In genomic region chr2:103390086-103390988, GRCm38 (mm10) we compare ENCODE assay signal across 9 mouse cellular contexts. TPM values are rescaled to one million over a fixed set of nuclear protein-coding genes. Genes with fewer than 3 reads are reported as not detected.
A peak's percentile ranks its signal among the peaks of the same experiment; 100 is the strongest.
DNase-seq lines count a peak whose midpoint lies in the region; ATAC-seq and TF ChIP-seq lines count a peak whose summit lies in the region.
"Had no signal": no experiment of that assay in that cellular context is flagged by ENCODE, and none has a peak within 500 bp of the region (broad histone marks: within the 10 kb centered on the region; RNA-seq: fewer than 3 reads in every experiment).

No protein-coding gene starts in this region.

- no peaks in the 10 kb centered on the region for H3K36me3 ChIP-seq in intestine, embryonic 14.5 days (ENCODE audit: control insufficient read depth, insufficient read depth, low read length)
- H3K36me3 ChIP-seq in intestine, postnatal 0 days (ENCODE audit: control insufficient read depth, insufficient read depth), result no peaks in the 10 kb centered on the region
- no peaks in the 10 kb centered on the region for H3K36me3 ChIP-seq in forebrain, embryonic 13.5 days (ENCODE audit: poor library complexity, severe bottlenecking)
- H3K36me3 ChIP-seq in heart, embryonic 11.5 days (ENCODE audit: control insufficient read depth, insufficient read depth, low read length), result no peaks in the 10 kb centered on the region

- no peak for TF ChIP-seq POLR2A in olfactory bulb, adult 2 months (IDR thresholded peaks at IDR 0.05; ENCODE audit: insufficient read depth, low read depth, low read length)

- no peaks in the 10 kb centered on the region for H3K4me1 ChIP-seq in intestine, embryonic 14.5 days (replicated peaks; ENCODE audit: control insufficient read depth, insufficient read depth, low read length)
- H3K4me1 ChIP-seq in intestine, postnatal 0 days (replicated peaks; ENCODE audit: control insufficient read depth, insufficient read depth, low read length), result no peaks in the 10 kb centered on the region
- peaks cover 13% of the 10 kb centered on the region for H3K4me1 ChIP-seq in forebrain, embryonic 13.5 days
- H3K4me1 ChIP-seq in olfactory bulb, adult 2 months (ENCODE audit: control insufficient read depth, insufficient read depth, low read length), result no peaks in the 10 kb centered on the region
- H3K4me1 ChIP-seq in heart, embryonic 11.5 days (ENCODE audit: control insufficient read depth, insufficient read depth, low read length), result no peaks in the 10 kb centered on the region

- WGBS in intestine, embryonic 14.5 days, result 67% methylated on average over 4 of the region's 4 CpGs
- 71% methylated on average over 4 of the region's 4 CpGs for WGBS in intestine, postnatal 0 days
- 37% methylated on average over 4 of the region's 4 CpGs for WGBS in forebrain, embryonic 13.5 days
- 60% methylated on average over 4 of the region's 4 CpGs for WGBS in olfactory bulb, adult 2 months
- 56% methylated on average over 4 of the region's 4 CpGs for whole genome bisulfite sequencing in heart, embryonic 11.5 days (ENCODE audit: insufficient replicate concordance)

- H3K4me3 ChIP-seq in intestine, embryonic 14.5 days (ENCODE audit: low read depth, low read length), result no peak overlapping the region
- H3K4me3 ChIP-seq in intestine, postnatal 0 days (ENCODE audit: low read depth, low read length), result no peak overlapping the region
- H3K4me3 ChIP-seq in forebrain, embryonic 13.5 days, result no peak overlapping the region
- H3K4me3 ChIP-seq in olfactory bulb, adult 2 months (ENCODE audit: insufficient read depth, low read depth, low read length), result no peak overlapping the region
- no peak overlapping the region for H3K4me3 ChIP-seq in heart, embryonic 11.5 days (ENCODE audit: low read depth, low read length)

- H3K9ac ChIP-seq in intestine, embryonic 14.5 days (ENCODE audit: low read length), result no peak overlapping the region
- no peak overlapping the region for H3K9ac ChIP-seq in intestine, postnatal 0 days (ENCODE audit: low read depth, low read length)
- H3K9ac ChIP-seq in forebrain, embryonic 13.5 days, result no peak overlapping the region; the same call in 1 of the 2 replicates
- H3K9ac ChIP-seq in heart, embryonic 11.5 days (ENCODE audit: low read depth, low read length), result no peak overlapping the region

- no peak for DNase-seq in intestine, embryonic 14.5 days (ENCODE audit: low spot score)
- DNase-seq in layer of hippocampus, postnatal 10 days (ENCODE audit: low spot score in 2 of 2), result peak; percentile 41 to 52
- no peak for DNase-seq in spleen, postnatal 36 days (ENCODE audit: low spot score in 2 of 2)

- no peak overlapping the region for H3K4me2 ChIP-seq in intestine, embryonic 14.5 days (ENCODE audit: low read length)
- H3K4me2 ChIP-seq in intestine, postnatal 0 days (replicated peaks; ENCODE audit: low read depth), result no peak overlapping the region
- H3K4me2 ChIP-seq in forebrain, embryonic 13.5 days, result no peak overlapping the region
- no peak overlapping the region for H3K4me2 ChIP-seq in heart, embryonic 11.5 days

- no peak overlapping the region; the same call in 1 of the 2 replicates for H3K27ac ChIP-seq in intestine, embryonic 14.5 days (ENCODE audit: low read depth)
- no peak overlapping the region for H3K27ac ChIP-seq in intestine, postnatal 0 days (ENCODE audit: low read depth, low read length)
- peak overlapping the region; percentile 26; the same call in 1 of the 2 replicates for H3K27ac ChIP-seq in forebrain, embryonic 13.5 days
- peak overlapping the region; percentile 29 for H3K27ac ChIP-seq in olfactory bulb, adult 2 months (ENCODE audit: insufficient read depth, low read depth, low read length)
- no peak overlapping the region for H3K27ac ChIP-seq in heart, embryonic 11.5 days (ENCODE audit: low read depth, low read length)
- H3K27ac ChIP-seq: macrophage had no signal

- 0 out of 2 replicates have a peak, but pooled peaks cover 3% of the 10 kb centered on the region for H3K9me3 ChIP-seq in intestine, embryonic 14.5 days (ENCODE audit: control insufficient read depth, low read length)
- no peaks in the 10 kb centered on the region for H3K9me3 ChIP-seq in intestine, postnatal 0 days (ENCODE audit: control insufficient read depth)
- H3K9me3 ChIP-seq in forebrain, embryonic 13.5 days (replicated peaks), result no peaks in the 10 kb centered on the region
- H3K9me3 ChIP-seq in heart, embryonic 11.5 days (replicated peaks; ENCODE audit: control insufficient read depth, low read length), result 0 out of 2 replicates have a peak, but pooled peaks cover 3% of the 10 kb centered on the region

- TF ChIP-seq CTCF in intestine, postnatal 0 days (IDR thresholded peaks at IDR 0.05; ENCODE audit: low read depth), result no peak
- TF ChIP-seq CTCF in olfactory bulb, adult 2 months (IDR thresholded peaks at IDR 0.05; ENCODE audit: insufficient read depth, low read depth, low read length), result no peak

- H3K27me3 ChIP-seq in intestine, embryonic 14.5 days (replicated peaks; ENCODE audit: control insufficient read depth, insufficient read depth, low read length), result no peaks in the 10 kb centered on the region
- H3K27me3 ChIP-seq in intestine, postnatal 0 days (replicated peaks; ENCODE audit: control insufficient read depth, insufficient read depth, low read length), result no peaks in the 10 kb centered on the region
- no peaks in the 10 kb centered on the region for H3K27me3 ChIP-seq in forebrain, embryonic 13.5 days
- no peaks in the 10 kb centered on the region for H3K27me3 ChIP-seq in heart, embryonic 11.5 days (ENCODE audit: control insufficient read depth, insufficient read depth, low read length)

- ATAC-seq in intestine, embryonic 14.5 days (replicated peaks; ENCODE audit: low FRiP score, low TSS enrichment, low read depth), result 0 out of 2 replicates have a peak, but pooled peaks have one; percentile 47
- ATAC-seq in intestine, postnatal 0 days, result no peak
- 0 out of 2 replicates have a peak, but pooled peaks have one; percentile 16 for ATAC-seq in forebrain, embryonic 13.5 days
- no peak for ATAC-seq in erythroid progenitor cell, adult 5-6 weeks (replicated peaks; ENCODE audit: low FRiP score, poor library complexity, severe bottlenecking)
- ATAC-seq in heart, embryonic 11.5 days (replicated peaks; ENCODE audit: insufficient number of reproducible peaks, low FRiP score, low TSS enrichment), result no peak

RNA-seq across cellular contexts. Expression of gene Elf5, which starts 21.2 kb away (rescaled TPM):
- polyA plus RNA-seq in intestine, embryonic 14.5 days (2014; fragmentation: Nextera tagmentation; extraction: Ambion mirVana), result 0.08 and 0.46 TPM in 2 replicates
- not detected in 2 replicates for polyA plus RNA-seq in intestine, postnatal 0 days (2015; fragmentation: Nextera tagmentation; extraction: Ambion mirVana)
- polyA plus RNA-seq in forebrain, embryonic 13.5 days (2015; fragmentation: Nextera tagmentation; extraction: Ambion mirVana), result not detected in 2 replicates
- total RNA-seq in layer of hippocampus, postnatal 10 days (2021), result 1 to 10 TPM; 2.3 TPM
- not detected in 2 replicates for polyA plus RNA-seq in olfactory bulb, adult 2 months (2012; ENCODE audit: insufficient read depth, insufficient read length, low replicate concordance, missing spikeins)
- total RNA-seq in erythroid progenitor cell, adult 5-6 weeks (2015; ENCODE audit: low replicate concordance), result not detected in 2 replicates
- not detected in 2 replicates for total RNA-seq in erythroid progenitor cell, adult 5-6 weeks (2017; ENCODE audit: low replicate concordance)
- polyA plus RNA-seq in heart, embryonic 11.5 days (2014; fragmentation: Nextera tagmentation; extraction: Ambion mirVana), result not detected in 2 replicates
- polyA plus RNA-seq: macrophage had no signal

Comparison
In these comparisons a context has a peak if more than half of its experiments do, and no peak if none do; other contexts are left out.
1. ATAC-seq: peak in intestine, embryonic 14.5 days (single experiment) and forebrain, embryonic 13.5 days (single experiment); none in intestine, postnatal 0 days (single experiment), erythroid progenitor cell, adult 5-6 weeks (single experiment) and heart, embryonic 11.5 days (single experiment).
2. DNase-seq: peak in layer of hippocampus, postnatal 10 days (2 of 2); none in intestine, embryonic 14.5 days (single experiment) and spleen, postnatal 36 days (0 of 2).
3. H3K27ac ChIP-seq: peak in forebrain, embryonic 13.5 days (single experiment) and olfactory bulb, adult 2 months (single experiment); none in intestine, embryonic 14.5 days (single experiment), intestine, postnatal 0 days (single experiment) and heart, embryonic 11.5 days (single experiment).